Mouse (Mus musculus): Measurements from ENCODE around the gene Cox17.

DNA sequence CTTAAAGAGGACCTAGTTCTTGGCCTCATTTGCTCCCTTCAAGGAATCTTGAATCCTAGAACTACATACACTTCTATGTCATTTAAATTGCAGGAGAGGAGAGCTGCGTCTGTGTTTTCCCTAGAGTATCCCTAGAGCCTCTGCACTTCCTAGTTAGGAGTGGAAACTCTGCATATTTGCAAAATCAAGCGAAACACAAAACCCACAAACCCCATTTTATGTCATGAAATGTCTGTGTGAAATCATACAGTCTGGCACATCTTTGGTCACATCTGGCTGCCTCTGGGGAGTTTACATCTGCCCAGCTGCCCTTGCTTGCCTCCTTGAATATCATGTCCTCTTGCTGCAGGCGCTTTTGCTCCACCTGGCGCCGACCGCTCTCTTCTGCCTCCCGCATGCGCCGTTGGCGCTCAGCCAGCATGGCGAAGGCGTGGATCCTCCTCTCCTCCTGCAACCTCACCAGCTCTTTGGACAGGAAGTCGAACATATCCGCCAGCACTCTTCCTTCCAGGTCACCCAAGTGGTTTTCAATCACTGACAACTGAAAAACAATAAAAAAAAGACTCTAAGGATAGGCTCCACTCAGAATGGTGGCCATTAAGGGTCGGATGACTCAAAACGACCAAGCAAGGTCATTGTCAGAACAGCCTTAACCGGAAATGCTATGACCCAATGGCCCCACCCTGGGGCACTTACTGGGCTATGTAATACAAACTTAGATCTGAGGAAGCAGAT lies 42.2 kb upstream of the Cox17 start:
- TF ChIP-seq CTCF (IDR thresholded peaks at IDR 0.05; ENCODE audit: extremely low read depth, insufficient read length, insufficient replicate concordance, low read depth, low read length): no peak
- TF ChIP-seq POLR2A (IDR thresholded peaks at IDR 0.05; ENCODE audit: low read depth, low read length): no peak

Measured in small intestine, adult 2 months (tissue).